26 mouse cellular contexts compared by ENCODE assay signal in genomic region chr1:155250531-155251135, GRCm38 (mm10). TPM values are rescaled to one million over a fixed set of nuclear protein-coding genes. Genes with fewer than 3 reads are reported as not detected.
A peak's percentile ranks its signal among the peaks of the same experiment; 100 is the strongest.
DNase-seq lines count a peak whose midpoint lies in the region; ATAC-seq and TF ChIP-seq lines count a peak whose summit lies in the region.
"Had no signal": no experiment of that assay in that cellular context is flagged by ENCODE, and none has a peak within 500 bp of the region (broad histone marks: within the 10 kb centered on the region; RNA-seq: fewer than 3 reads in every experiment).

No protein-coding gene starts in this region.

- TF ChIP-seq POLR2A in kidney, adult 2 months (IDR thresholded peaks at IDR 0.05; ENCODE audit: low read depth, low read length), result no peak

- peaks cover 31% of the 10 kb centered on the region for H3K4me1 ChIP-seq in kidney, adult 2 months (ENCODE audit: control insufficient read depth, insufficient read depth, low read length)
- no peaks in the 10 kb centered on the region for H3K4me1 ChIP-seq in kidney, embryonic 14.5 days (ENCODE audit: control insufficient read depth, insufficient read depth, low read length)
- no peaks in the 10 kb centered on the region; the same call in none of the 2 replicates for H3K4me1 ChIP-seq in liver, postnatal 0 days (ENCODE audit: insufficient read depth)
- H3K4me1 ChIP-seq: hindbrain, embryonic 13.5 days; neural tube, embryonic 12.5 days had no signal

- peak overlapping the region; percentile 72 for H3K27ac ChIP-seq in kidney, adult 2 months (ENCODE audit: insufficient read depth, low read depth, low read length)
- no peak overlapping the region for H3K27ac ChIP-seq in kidney, embryonic 14.5 days (ENCODE audit: low read depth, low read length)
- no peak overlapping the region for H3K27ac ChIP-seq in liver, postnatal 0 days (ENCODE audit: low read depth)
- H3K27ac ChIP-seq: embryonic facial prominence, embryonic 15.5 days; heart, adult 2 months; hindbrain, embryonic 13.5 days; limb, embryonic 12.5 days; midbrain, embryonic 13.5 days; neural tube, embryonic 12.5 days had no signal

- H3K4me2 ChIP-seq in kidney, embryonic 14.5 days (replicated peaks; ENCODE audit: low read depth, low read length), result no peak overlapping the region
- H3K4me2 ChIP-seq in liver, postnatal 0 days (ENCODE audit: low read depth, low read length), result no peak overlapping the region
- H3K4me2 ChIP-seq: embryonic facial prominence, embryonic 15.5 days; hindbrain, embryonic 13.5 days; limb, embryonic 12.5 days; liver, embryonic 11.5 days; midbrain, embryonic 13.5 days; neural tube, embryonic 12.5 days had no signal

- no peaks in the 10 kb centered on the region for H3K27me3 ChIP-seq in kidney, adult 2 months (replicated peaks; ENCODE audit: control insufficient read depth, insufficient read depth, low read length)
- H3K27me3 ChIP-seq in kidney, embryonic 14.5 days (ENCODE audit: control insufficient read depth, insufficient read depth, low read length), result no peaks in the 10 kb centered on the region
- peaks cover 13% of the 10 kb centered on the region; the same call in 1 of the 2 replicates for H3K27me3 ChIP-seq in liver, postnatal 0 days (ENCODE audit: insufficient read depth, low read length)
- H3K27me3 ChIP-seq: embryonic facial prominence, embryonic 15.5 days; limb, embryonic 12.5 days; neural tube, embryonic 12.5 days had no signal

- no peak for ATAC-seq in kidney, embryonic 14.5 days (ENCODE audit: low FRiP score, low TSS enrichment)
- ATAC-seq in liver, postnatal 0 days, result no peak
- ATAC-seq: forebrain, postnatal 0 days; midbrain, embryonic 13.5 days had no signal

- intact Hi-C loops in left cerebral cortex, postnatal 4 days (cut with DNase I), result no loop called here

- TF ChIP-seq EP300 in liver, postnatal 0 days (IDR thresholded peaks at IDR 0.05; ENCODE audit: low read depth), result no peak

- no peaks in the 10 kb centered on the region for H3K9me3 ChIP-seq in kidney, embryonic 14.5 days (ENCODE audit: control insufficient read depth, low read length)
- H3K9me3 ChIP-seq in liver, postnatal 0 days (ENCODE audit: low read length), result no peaks in the 10 kb centered on the region
- H3K9me3 ChIP-seq: embryonic facial prominence, embryonic 15.5 days; hindbrain, embryonic 13.5 days; limb, embryonic 12.5 days; midbrain, embryonic 13.5 days; neural tube, embryonic 12.5 days had no signal

- peak; percentile 89 for DNase-seq in kidney, adult 2 months
- peak; percentile 35 for DNase-seq in testis, postnatal 10 days (ENCODE audit: low spot score)
- no peak for DNase-seq in testis, postnatal 14 days (ENCODE audit: low spot score)
- DNase-seq in ZHBTc4 (ENCODE audit: low read depth, low spot score), result peak; percentile 88
- peak; percentile 51 for DNase-seq in kidney, postnatal 14 days
- DNase-seq in left cerebral cortex, postnatal 4 days, result no peak
- DNase-seq in liver, postnatal 0 days, result no peak
- DNase-seq: adrenal gland, postnatal 25 days; cerebellum, adult 9-10 months; forebrain, postnatal 0 days; gastrocnemius, postnatal 14 days; heart, postnatal 36 days; lung, adult 18-20 months; lung, postnatal 10 days; right cerebral cortex, postnatal 4 days; thymus, adult 2 months; thymus, postnatal 4 days had no signal

- no peak for TF ChIP-seq CTCF in kidney, adult 2 months (conservative IDR thresholded peaks at IDR 0.05; ENCODE audit: insufficient read depth, insufficient read length, low read depth, low read length)
- no peak for TF ChIP-seq CTCF in liver, postnatal 0 days (IDR thresholded peaks at IDR 0.05; ENCODE audit: low read depth)

- WGBS in kidney, adult 2 months, result 40% methylated on average over 4 of the region's 4 CpGs
- WGBS in kidney, embryonic 14.5 days, result 45% methylated on average over 4 of the region's 4 CpGs
- WGBS in liver, postnatal 0 days (ENCODE audit: insufficient replicate concordance), result 62% methylated on average over 4 of the region's 4 CpGs

- H3K36me3 ChIP-seq in kidney, adult 2 months (ENCODE audit: control insufficient read depth, insufficient read depth, low read length), result no peaks in the 10 kb centered on the region
- H3K36me3 ChIP-seq in kidney, embryonic 14.5 days (ENCODE audit: control insufficient read depth, insufficient read depth, low read length), result no peaks in the 10 kb centered on the region
- H3K36me3 ChIP-seq in liver, postnatal 0 days (replicated peaks; ENCODE audit: insufficient read depth, low read length), result no peaks in the 10 kb centered on the region
- H3K36me3 ChIP-seq: embryonic facial prominence, embryonic 15.5 days; hindbrain, embryonic 13.5 days; limb, embryonic 12.5 days; midbrain, embryonic 13.5 days; neural tube, embryonic 12.5 days had no signal

- no peak overlapping the region for H3K9ac ChIP-seq in kidney, embryonic 14.5 days (ENCODE audit: low read depth, low read length)
- H3K9ac ChIP-seq in liver, postnatal 0 days (replicated peaks), result no peak overlapping the region
- H3K9ac ChIP-seq: embryonic facial prominence, embryonic 15.5 days; forebrain, postnatal 0 days; hindbrain, embryonic 13.5 days; limb, embryonic 12.5 days; midbrain, embryonic 13.5 days; neural tube, embryonic 12.5 days had no signal

- no peak overlapping the region for H3K4me3 ChIP-seq in kidney, adult 2 months (ENCODE audit: insufficient read depth, low read depth, low read length)
- H3K4me3 ChIP-seq in kidney, embryonic 14.5 days (ENCODE audit: low read length), result no peak overlapping the region
- no peak overlapping the region for H3K4me3 ChIP-seq in liver, postnatal 0 days (ENCODE audit: low read depth, low read length)
- H3K4me3 ChIP-seq: embryonic facial prominence, embryonic 15.5 days; heart, adult 2 months; hindbrain, embryonic 13.5 days; limb, embryonic 12.5 days; midbrain, embryonic 13.5 days; neural tube, embryonic 12.5 days had no signal

RNA-seq across cellular contexts. Expression of gene BC034090, which starts 6.4 kb away (rescaled TPM):
- polyA plus RNA-seq in kidney, adult 2 months (2012; rRNA removed), result 92.2 and 98.3 TPM in 2 replicates
- polyA plus RNA-seq in kidney, embryonic 14.5 days (2014; fragmentation: Nextera tagmentation; extraction: Ambion mirVana), result 4.7 and 4.9 TPM in 2 replicates
- total RNA-seq in left cerebral cortex, postnatal 4 days (2021), result 1 to 10 TPM; 3.3 to 7.7 TPM
- polyA plus RNA-seq in liver, postnatal 0 days (2015; fragmentation: Nextera tagmentation; extraction: Ambion mirVana), result 0.14 and 0.22 TPM in 2 replicates
- total RNA-seq: common myeloid progenitor, adult 5-6 weeks had no signal

Comparison
In these comparisons a context has a peak if more than half of its experiments do, and no peak if none do; other contexts are left out.
1. DNase-seq: peak in kidney, adult 2 months (single experiment), testis, postnatal 10 days (single experiment), ZHBTc4 (single experiment) and kidney, postnatal 14 days (single experiment); none in testis, postnatal 14 days (single experiment), left cerebral cortex, postnatal 4 days (single experiment) and liver, postnatal 0 days (single experiment).
2. RNA of gene BC034090, which starts 6.4 kb away (polyA plus RNA-seq): 92.2 to 98.3 TPM in kidney, adult 2 months; 4.7 to 4.9 TPM in kidney, embryonic 14.5 days and 0.14 to 0.22 TPM in liver, postnatal 0 days; every median in the first group is over 10 times any median in the second.